Mouse (Mus musculus) adrenal gland, adult (tissue): ENCODE results near the gene Tchhl1.

Source experiments
- DNase-seq, 2 experiments: peaks; one replicate each; pipeline ENCODE4 v3.0.0; 2022 to 2023; ENCODE audit warnings: low spot score in 1 of 2; ENCODE audit not compliant: inconsistent age in 2 of 2

Gene Tchhl1

GRCm38 (mm10) chr3:93504536-93505189, 36.1 kb downstream of the Tchhl1 start:
- DNase-seq = no peak

- peak; percentile 19 to 69 for DNase-seq
These were observed 37.7 kb downstream of the Tchhl1 start for GRCm38 (mm10) chr3:93505960-93506863.

GRCm38 (mm10) chr3:93506881-93507325, 38.3 kb downstream of the Tchhl1 start:
- DNase-seq = no peak

GRCm38 (mm10) chr3:93509301-93509700, 40.7 kb downstream of the Tchhl1 start:
- peak in 1 of 2 experiments; percentile 72 for DNase-seq

GRCm38 (mm10) chr3:93511036-93511435, 42.5 kb downstream of the Tchhl1 start:
- no peak for DNase-seq

GRCm38 (mm10) chr3:93511801-93512200, 43.2 kb downstream of the Tchhl1 start:
- DNase-seq = peak in 1 of 2 experiments; percentile 46

GRCm38 (mm10) chr3:93512386-93513101, 44.0 kb downstream of the Tchhl1 start:
- peak in 1 of 2 experiments; percentile 71 for DNase-seq

- DNase-seq = no peak
These were observed 46.1 kb downstream of the Tchhl1 start for GRCm38 (mm10) chr3:93514628-93515027.

GRCm38 (mm10) chr3:93517343-93517742, 48.8 kb downstream of the Tchhl1 start:
- DNase-seq = no peak

- DNase-seq = no peak
These were observed 51.3 kb downstream of the Tchhl1 start for GRCm38 (mm10) chr3:93519856-93520329.

GRCm38 (mm10) chr3:93520330-93521193, 52.0 kb downstream of the Tchhl1 start, which contains the start of gene S100a11:
S100a11 (plus strand) TSS chr3:93520488.
- DNase-seq = peak; percentile 68 to 89
